Mouse (Mus musculus) heart, embryonic 14.5 days (tissue): ENCODE results near the gene Racgap1. TPM values are rescaled to one million over a fixed set of nuclear protein-coding genes. Genes with fewer than 3 reads are reported as not detected.

ENCODE experiments used
- ATAC-seq: fragments of 200-750 bp; cut with Nextera tagmentation; 2 replicates; pipeline ENCODE4 v1.8.0; 2017; ENCODE audit warnings: low read depth, moderate TSS enrichment; ENCODE audit not compliant: insufficient number of reproducible peaks, insufficient read depth, low FRiP score
- H3K27ac ChIP-seq, 2 experiments: fragments of 200-500 bp in 1 of 2; fragments of 300-500 bp in 1 of 2; sonication (generic) in 1 of 2; replicated peaks in 1 of 2; 2 replicates each; pipeline ENCODE4 v1.5.1; 2012 to 2014; ENCODE audit warnings: low read depth in 2 of 2, low read length in 2 of 2, control low read depth in 1 of 2, mild to moderate bottlenecking in 1 of 2, mixed read lengths in 1 of 2; ENCODE audit not compliant: control insufficient read depth in 1 of 2, insufficient read depth in 1 of 2
- H3K27me3 ChIP-seq: fragments of 300-500 bp; sonication (generic); 2 replicates; pipeline ENCODE4 v1.6.1; 2014; ENCODE audit warnings: mild to moderate bottlenecking, low read length, control low read depth; ENCODE audit not compliant: control insufficient read depth, insufficient read depth
- H3K36me3 ChIP-seq: fragments of 300-500 bp; sonication (generic); 2 replicates; pipeline ENCODE4 v1.6.1; 2014; ENCODE audit warnings: mild to moderate bottlenecking, control low read depth, low read length, mixed read lengths; ENCODE audit not compliant: control insufficient read depth, insufficient read depth
- H3K4me1 ChIP-seq, 2 experiments: fragments of 200-500 bp in 1 of 2; fragments of 300-500 bp in 1 of 2; sonication (generic) in 1 of 2; 2 replicates each; pipeline ENCODE4 v1.6.1; 2012 to 2014; ENCODE audit warnings: low read length in 2 of 2, control low read depth in 1 of 2, mixed read lengths in 1 of 2; ENCODE audit not compliant: control insufficient read depth in 2 of 2, insufficient read depth in 2 of 2
- H3K4me2 ChIP-seq: fragments of 300-500 bp; sonication (generic); 2 replicates; pipeline ENCODE4 v1.6.1; 2014; ENCODE audit warnings: mild to moderate bottlenecking, low read length
- H3K4me3 ChIP-seq, 2 experiments: fragments of 200-500 bp in 1 of 2; fragments of 300-500 bp in 1 of 2; sonication (generic) in 1 of 2; 2 replicates each; pipeline ENCODE4 v1.5.1; 2012 to 2014; ENCODE audit warnings: low read length in 2 of 2, mild to moderate bottlenecking in 2 of 2, control low read depth in 1 of 2, low read depth in 1 of 2, moderate library complexity in 1 of 2; ENCODE audit not compliant: control insufficient read depth in 1 of 2, insufficient read depth in 1 of 2
- H3K9ac ChIP-seq: fragments of 300-500 bp; sonication (generic); 2 replicates; pipeline ENCODE4 v1.6.1; 2014; ENCODE audit warnings: mild to moderate bottlenecking, low read length
- H3K9me3 ChIP-seq: fragments of 300-500 bp; sonication (generic); 2 replicates; pipeline ENCODE4 v1.6.1; 2016; ENCODE audit warnings: low read length, control low read depth; ENCODE audit not compliant: control insufficient read depth
- WGBS: fragments of 180-500 bp; shearing (Covaris S2); extraction: QIAGEN DNeasy Blood & Tissue Kit; methylation state at CpG from one replicate; pipeline ENCODE4 v1.1.7; 2014; 5-methylcytosine and 5-hydroxymethylcytosine counted together
- polyA plus RNA-seq: library from polyadenylated mRNA; unstranded; fragments of >200 nt; fragmentation: Nextera tagmentation; extraction: Ambion mirVana; gene quantifications from 2 replicates; pipeline ENCODE4 v1.2.1, GENCODE M21; 2014

Gene Racgap1
- polyA plus RNA-seq, 1 experiment from 2014 or later, result 94.4 TPM

GRCm38 (mm10) chr15:99586525-99586924 is 64.9 kb downstream of the Racgap1 start:
- H3K4me2 ChIP-seq, result no peak overlapping the region
- no peaks in the 10 kb centered on the region for H3K36me3 ChIP-seq
- H3K9me3 ChIP-seq, result no peaks in the 10 kb centered on the region
- H3K4me1 ChIP-seq, result peaks cover 12 to 21% of the 10 kb centered on the region in 2 experiments
- H3K4me3 ChIP-seq, result no peak overlapping the region
- no peak for ATAC-seq
- H3K9ac ChIP-seq, result no peak overlapping the region
- H3K27ac ChIP-seq, result no peak overlapping the region
- WGBS, result 86% methylated on average over 3 of the region's 3 CpGs
- peaks cover 97% of the 10 kb centered on the region for H3K27me3 ChIP-seq

DNA sequence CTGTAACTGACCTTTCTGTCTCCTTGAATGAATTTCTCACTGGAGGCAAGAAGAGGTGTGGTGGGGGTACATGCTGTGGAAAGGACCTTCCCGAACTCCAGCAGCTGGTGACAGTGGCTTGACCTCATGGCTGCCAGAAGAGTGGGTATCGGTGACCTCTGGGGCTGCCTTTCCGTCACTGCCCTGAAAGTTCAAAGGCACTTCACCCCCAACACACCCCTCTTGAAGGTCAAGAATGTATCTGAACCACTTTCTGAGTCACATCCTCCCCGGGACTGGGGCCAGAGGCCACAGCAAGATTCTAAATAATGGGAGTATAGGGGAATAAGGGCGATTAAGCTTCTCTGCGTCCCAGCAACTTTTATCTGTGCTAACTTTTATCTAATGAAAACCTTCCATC is 65.7 kb downstream of the Racgap1 start:
- Histone ChIP-seq H3K4me3 (no peak overlapping the region), H3K27ac (no peak overlapping the region), H3K9ac (no peak overlapping the region), H3K27me3 (peaks cover 97% of the 10 kb centered on the region), H3K9me3 (no peaks in the 10 kb centered on the region), H3K36me3 (no peaks in the 10 kb centered on the region), H3K4me2 (no peak overlapping the region), H3K4me1 (peaks cover 12 to 18% of the 10 kb centered on the region in 2 experiments)
- no peak for ATAC-seq
- 52% methylated on average over 6 of the region's 6 CpGs for WGBS

DNA sequence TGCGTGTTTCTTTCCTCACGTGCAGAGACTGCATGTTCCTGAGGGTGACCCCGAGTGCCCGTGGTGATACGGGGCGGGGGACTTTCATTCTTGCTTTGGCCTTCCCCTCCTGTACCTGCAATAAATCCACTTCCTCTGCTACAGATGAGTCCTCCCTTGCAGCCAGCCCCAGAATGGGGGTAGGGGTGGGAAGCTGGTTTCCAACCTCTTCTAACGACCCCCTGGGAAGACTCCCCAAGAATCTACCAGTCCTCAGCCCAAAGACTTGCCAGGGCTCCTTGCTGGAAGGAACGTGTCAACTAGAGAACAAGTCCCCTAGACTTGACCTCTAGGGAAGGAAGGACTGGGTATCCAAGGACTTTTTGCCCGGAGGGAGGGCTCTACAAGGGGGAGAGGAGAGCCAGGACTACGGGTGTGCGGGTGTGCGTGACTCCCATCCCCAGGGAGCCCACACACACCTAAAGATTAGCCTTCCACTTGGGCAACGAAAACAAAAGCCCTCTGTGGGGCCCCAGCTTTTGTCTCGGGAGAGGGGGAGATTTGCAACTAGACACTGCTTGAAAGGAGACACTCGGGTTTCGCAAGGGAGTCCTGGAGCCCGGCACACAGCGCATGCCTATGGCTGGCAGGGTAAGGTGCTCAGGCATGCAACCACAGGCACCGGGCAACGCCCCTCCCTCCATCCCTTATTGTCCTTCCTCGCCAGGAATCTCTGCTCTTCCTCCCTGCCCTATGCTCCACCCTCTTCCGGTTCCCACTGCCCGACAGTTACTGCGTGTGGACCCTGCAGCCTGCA is 66.9 kb downstream of the Racgap1 start:
- Histone ChIP-seq H3K36me3 (no peaks in the 10 kb centered on the region), H3K9ac (peak overlapping the region; percentile 36; the same call in 1 of the 2 replicates), H3K9me3 (no peaks in the 10 kb centered on the region), H3K27me3 (peaks cover 97% of the 10 kb centered on the region), H3K4me2 (peak overlapping the region; percentile 69), H3K4me1 (peaks cover 12 to 14% of the 10 kb centered on the region in 2 experiments), H3K4me3 (peak overlapping the region; percentile 10 to 39; a peak in 3 of 4 replicates), H3K27ac (no peak overlapping the region)
- WGBS, result 2% methylated on average over 24 of the region's 24 CpGs
- ATAC-seq, result no peak

DNA sequence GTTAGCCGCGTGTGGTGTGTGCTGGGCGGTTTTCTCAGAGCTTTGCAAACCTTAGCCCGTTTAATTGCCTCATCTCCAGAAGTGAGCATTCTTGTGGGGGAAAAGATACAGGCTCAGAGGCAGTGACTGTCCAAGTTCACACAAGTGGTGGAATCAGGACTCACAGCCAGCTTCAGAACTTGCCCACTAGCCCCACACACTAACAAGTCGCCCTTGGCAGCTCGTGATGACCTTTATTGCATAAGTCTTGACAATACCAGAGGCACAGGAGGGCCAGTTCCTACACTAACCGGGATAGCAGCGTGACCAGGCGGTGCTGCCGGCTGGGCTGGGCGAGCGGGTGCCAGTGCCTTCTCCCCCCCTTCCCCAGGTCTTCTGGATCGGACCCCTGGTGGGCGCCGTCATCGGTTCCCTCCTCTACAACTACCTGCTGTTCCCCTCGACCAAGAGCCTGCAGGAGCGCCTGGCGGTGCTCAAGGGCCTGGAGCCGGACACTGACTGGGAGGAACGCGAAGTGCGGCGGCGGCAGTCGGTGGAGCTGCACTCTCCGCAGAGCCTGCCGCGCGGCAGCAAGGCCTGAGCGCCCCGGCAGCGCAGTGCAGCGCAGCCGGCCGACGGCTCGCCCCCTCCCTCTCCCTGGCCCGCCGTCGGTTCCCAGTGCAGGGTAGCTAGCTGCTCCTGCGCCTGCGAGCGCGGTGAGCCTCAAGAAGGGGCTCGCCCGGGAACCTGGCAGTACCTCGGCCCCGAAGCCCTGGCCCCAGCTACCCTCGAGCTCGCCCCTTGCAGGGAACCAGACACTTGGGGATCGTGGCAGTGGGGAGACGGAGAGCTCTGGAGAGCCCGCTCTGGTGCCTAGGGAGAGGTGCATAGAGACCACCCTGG is 67.8 kb downstream of the Racgap1 start:
- Histone ChIP-seq H3K4me3 (peak overlapping the region; percentile 12 to 39), H3K27ac (no peak overlapping the region), H3K36me3 (no peaks in the 10 kb centered on the region), H3K4me2 (peak overlapping the region; percentile 69), H3K27me3 (peaks cover 97% of the 10 kb centered on the region), H3K9me3 (no peaks in the 10 kb centered on the region), H3K4me1 (peaks cover 12 to 14% of the 10 kb centered on the region in 2 experiments), H3K9ac (peak overlapping the region; percentile 36; the same call in 1 of the 2 replicates)
- 4% methylated on average over 53 of the region's 54 CpGs for WGBS
- 0 out of 2 replicates have a peak, but pooled peaks have one; percentile 13 for ATAC-seq

GRCm38 (mm10) chr15:99578802-99579485 is 72.5 kb downstream of the Racgap1 start, which contains the start of gene Aqp2:
TSS of gene Aqp2 (plus strand) at chr15:99579055.
- Histone ChIP-seq H3K9me3 (no peaks in the 10 kb centered on the region), H3K36me3 (no peaks in the 10 kb centered on the region), H3K4me2 (no peak within 1 kb of the TSS), H3K4me3 (no peak within 1 kb of the TSS), H3K27ac (no peak within 1 kb of the TSS), H3K27me3 (peaks cover 73% of the 10 kb centered on the region), H3K4me1 (peaks cover 3 to 4% of the 10 kb centered on the region in 2 experiments; a peak in 3 of 4 replicates), H3K9ac (no peak within 1 kb of the TSS)
- ATAC-seq, result no peak
- 68% methylated on average over 26 of the region's 26 CpGs for WGBS

Other genes with a start within 250 kb of the Racgap1 start
- gene Nckap5l, start 193.9 kb downstream of the Racgap1 start, polyA plus RNA-seq, result 7.5 and 9.2 TPM in 2 replicates
- 11.8 and 12.5 TPM in 2 replicates for gene Bcdin3d, start 176.9 kb downstream of the Racgap1 start, polyA plus RNA-seq
- gene Faim2, start 123.5 kb downstream of the Racgap1 start, polyA plus RNA-seq, result 0.19 TPM in 1 of 2 replicates, not detected in the other
- not detected in 2 replicates for gene Aqp2, start 72.6 kb downstream of the Racgap1 start, polyA plus RNA-seq
- 0.18 and 0.26 TPM in 2 replicates for gene Aqp5, start 60.9 kb downstream of the Racgap1 start, polyA plus RNA-seq
- gene Aqp6, start 50.3 kb downstream of the Racgap1 start, polyA plus RNA-seq, result not detected in 2 replicates
- 1.1 and 1.2 TPM in 2 replicates for gene Asic1, start 18.7 kb upstream of the Racgap1 start, polyA plus RNA-seq
- 24.7 and 27.4 TPM in 2 replicates for gene Smarcd1, start 50.5 kb upstream of the Racgap1 start, polyA plus RNA-seq
- not detected in 2 replicates for gene Gm17349, start 53.8 kb upstream of the Racgap1 start, polyA plus RNA-seq
- 0.80 and 1.1 TPM in 2 replicates for gene Gpd1, start 65.9 kb upstream of the Racgap1 start, polyA plus RNA-seq
- gene Cox14, start 74.0 kb upstream of the Racgap1 start, polyA plus RNA-seq, result 230 and 237 TPM in 2 replicates
- gene Cers5, start 121.2 kb upstream of the Racgap1 start, polyA plus RNA-seq, result 55.3 and 60.8 TPM in 2 replicates
- gene Lima1, start 223.8 kb upstream of the Racgap1 start, polyA plus RNA-seq, result 16.9 and 18.6 TPM in 2 replicates